Mouse (Mus musculus) left cerebral cortex, postnatal 25 days (tissue): ENCODE data around the gene Megf6. TPM values are rescaled to one million over a fixed set of nuclear protein-coding genes. Genes with fewer than 3 reads are reported as not detected.

Experiments
- DNase-seq, 2 experiments: peaks; one replicate each; pipeline ENCODE4 v3.0.0; 2022; ENCODE audit warnings: low spot score in 2 of 2, mixed read lengths in 1 of 2
- intact Hi-C: fragments of 180-260 bp; cut with DNase I; formaldehyde crosslinking; loops from one replicate; pipeline ENCODE4 v1.15.1; 2025
- total RNA-seq, 2 experiments: library from RNA; stranded (reverse); gene quantifications; 2 replicates each; pipeline ENCODE4 v1.2.3; 2021

Megf6 gene
- total RNA-seq, 2 experiments from 2014 or later, result 3.6 to 5.8 TPM

GRCm38 (mm10) chr4:154204532-154204931 lies 34.0 kb downstream of the Megf6 start:
- no peak for DNase-seq

GRCm38 (mm10) chr4:154205392-154205791 lies 34.9 kb downstream of the Megf6 start:
- intact Hi-C loops, result loop anchor here (5.0 kb wide), 1 partner anchor 138 kb away; no protein-coding TSS in a partner anchor
- DNase-seq, result no peak

More at GRCm38 (mm10) chr4:154204532-154204931, 34.0 kb downstream of the Megf6 start:
- intact Hi-C loops, result no loop called here

- intact Hi-C loops, result loop anchor here (1.0 to 5.0 kb wide), 2 partner anchors 44 to 140 kb away; no protein-coding TSS in a partner anchor
- DNase-seq, result peak; percentile 41 to 45
These were observed 36.7 kb downstream of the Megf6 start for GRCm38 (mm10) chr4:154207261-154207660.

DNA sequence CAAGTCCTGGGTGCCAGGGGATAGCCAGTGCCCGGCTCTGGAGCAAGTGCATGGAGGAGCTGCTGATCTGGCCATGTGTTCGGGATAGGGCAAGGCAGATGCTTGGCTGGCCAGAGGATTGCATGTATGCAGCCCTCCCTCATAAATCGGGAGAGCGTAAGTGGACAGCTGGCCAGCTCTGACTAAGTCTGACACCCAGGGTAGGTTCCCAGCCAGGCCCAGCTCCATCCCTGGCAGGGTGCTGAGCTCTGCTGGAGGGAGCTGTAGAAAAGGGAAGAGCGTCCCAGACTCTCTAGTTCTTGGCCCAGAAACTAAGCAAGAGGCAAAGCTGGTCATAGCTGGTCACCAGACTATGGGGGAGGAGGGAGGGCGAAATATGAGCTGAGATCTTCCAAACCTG lies 38.5 kb downstream of the Megf6 start:
- intact Hi-C loops, result loop anchor here (5.0 kb wide), 1 partner anchor 142 kb away; no protein-coding TSS in a partner anchor
- DNase-seq, result no peak

DNA sequence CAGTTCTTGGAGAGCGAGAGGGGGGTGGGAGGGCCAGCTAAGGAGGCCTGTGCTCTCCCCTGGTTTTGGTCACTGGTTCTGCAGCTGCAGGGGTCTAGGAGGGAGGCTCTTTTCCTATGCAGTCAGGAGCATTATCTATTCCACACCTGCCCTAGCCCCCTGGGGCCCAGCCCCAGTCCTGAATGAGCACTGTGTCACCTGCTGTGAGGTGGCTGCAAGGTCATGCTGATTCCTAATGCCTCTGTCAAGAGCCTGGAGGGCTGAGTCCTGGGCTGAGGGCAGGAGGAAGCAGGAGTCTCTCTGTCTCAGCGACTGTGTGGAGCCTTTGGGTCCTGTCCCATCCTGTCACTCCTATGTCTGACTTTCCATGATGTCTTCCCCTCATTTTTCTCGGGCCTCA lies 39.3 kb downstream of the Megf6 start:
- DNase-seq, result no peak
- intact Hi-C loops, result loop anchor here (5.0 kb wide), 1 partner anchor 143 kb away; no protein-coding TSS in a partner anchor

DNA sequence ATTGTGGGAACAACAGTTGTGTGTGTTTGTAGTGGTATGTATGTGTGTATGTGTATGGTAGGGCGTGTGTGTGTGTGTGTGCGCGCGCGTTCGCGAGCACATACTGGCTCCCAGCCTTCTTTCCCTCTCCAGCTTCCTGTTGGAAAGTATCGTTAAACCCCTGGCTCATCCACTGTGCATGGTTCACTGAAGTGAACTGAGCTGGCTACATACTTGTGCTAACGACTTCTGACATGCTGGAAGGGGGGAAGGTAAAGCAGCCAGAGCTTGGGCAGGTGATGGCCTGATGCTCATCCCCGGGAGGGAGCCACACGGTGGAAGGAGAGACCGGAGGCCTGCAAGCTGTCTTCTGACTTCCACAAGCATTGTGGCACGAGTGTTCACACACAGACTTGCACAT lies 40.9 kb downstream of the Megf6 start:
- intact Hi-C loops, result no loop called here
- DNase-seq, result no peak

DNA sequence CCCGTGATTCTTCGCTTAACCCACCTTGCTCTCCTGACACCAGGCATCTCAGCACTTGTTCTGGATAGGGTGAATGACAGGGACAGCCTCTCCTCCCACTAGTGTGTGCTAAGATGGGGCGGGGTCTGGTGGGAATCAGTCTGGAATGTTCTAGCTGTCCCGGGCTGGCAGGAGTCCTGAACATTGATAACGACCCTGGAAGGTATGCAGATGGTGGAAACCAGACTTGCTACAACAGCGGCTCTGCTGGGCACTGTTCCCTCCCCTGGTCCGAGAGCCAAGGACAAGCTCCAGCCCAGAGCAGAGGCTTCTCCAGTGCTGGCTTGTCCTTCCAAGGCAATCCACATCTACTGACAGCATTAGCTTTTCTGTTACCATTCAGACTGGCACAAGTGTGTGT lies 43.1 kb downstream of the Megf6 start:
- intact Hi-C loops, result no loop called here
- DNase-seq, result no peak

GRCm38 (mm10) chr4:154214075-154214474 lies 43.5 kb downstream of the Megf6 start:
- intact Hi-C loops, result no loop called here
- DNase-seq, result no peak

- intact Hi-C loops, result no loop called here
- no peak for DNase-seq
These were observed 47.3 kb downstream of the Megf6 start for GRCm38 (mm10) chr4:154217711-154218350.

GRCm38 (mm10) chr4:154222773-154223172 lies 52.2 kb downstream of the Megf6 start:
- intact Hi-C loops, result no loop called here
- no peak for DNase-seq

DNA sequence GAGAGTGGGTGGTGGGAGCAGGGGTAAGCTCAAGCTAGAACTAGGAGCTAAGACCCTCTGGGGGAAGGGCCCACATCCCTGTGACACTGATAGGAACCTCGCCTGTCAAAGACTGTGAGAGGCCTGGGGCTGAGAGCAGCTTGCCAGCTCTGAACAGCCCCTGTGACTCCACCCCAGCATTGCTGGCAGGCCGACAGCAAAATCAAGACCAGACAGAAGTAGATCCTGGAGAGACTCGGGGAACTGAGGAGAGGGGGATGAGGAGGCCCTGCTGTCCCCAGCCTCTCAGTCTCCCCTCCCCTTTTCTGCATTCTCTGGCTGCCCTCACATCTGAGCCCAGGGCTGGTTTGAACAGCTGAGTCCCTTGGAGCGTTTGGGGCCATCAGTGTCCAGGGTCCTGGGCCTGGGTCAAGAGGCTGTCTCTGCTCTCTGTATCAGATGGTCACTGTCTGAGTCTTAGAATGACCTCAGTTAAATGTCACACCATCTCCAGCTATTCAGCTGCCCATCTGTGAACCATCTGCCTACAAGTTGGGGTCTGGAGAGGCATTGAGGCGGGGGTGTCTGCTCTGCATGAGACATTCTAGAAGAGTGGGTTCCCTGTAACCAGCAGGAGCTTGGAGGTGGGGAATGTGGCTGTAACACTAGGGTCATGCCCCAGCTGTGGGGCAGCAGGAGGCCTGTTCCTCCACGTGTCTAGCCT lies 53.9 kb downstream of the Megf6 start:
- intact Hi-C loops, result no loop called here

GRCm38 (mm10) chr4:154224970-154225309 lies 54.4 kb downstream of the Megf6 start:
- no peak for DNase-seq
- intact Hi-C loops, result no loop called here

More for the DNA sequence above, 53.9 kb downstream of the Megf6 start:
- DNase-seq, result no peak

- intact Hi-C loops, result no loop called here
- DNase-seq, result no peak
These were observed 56.1 kb downstream of the Megf6 start for GRCm38 (mm10) chr4:154226678-154227077.

DNA sequence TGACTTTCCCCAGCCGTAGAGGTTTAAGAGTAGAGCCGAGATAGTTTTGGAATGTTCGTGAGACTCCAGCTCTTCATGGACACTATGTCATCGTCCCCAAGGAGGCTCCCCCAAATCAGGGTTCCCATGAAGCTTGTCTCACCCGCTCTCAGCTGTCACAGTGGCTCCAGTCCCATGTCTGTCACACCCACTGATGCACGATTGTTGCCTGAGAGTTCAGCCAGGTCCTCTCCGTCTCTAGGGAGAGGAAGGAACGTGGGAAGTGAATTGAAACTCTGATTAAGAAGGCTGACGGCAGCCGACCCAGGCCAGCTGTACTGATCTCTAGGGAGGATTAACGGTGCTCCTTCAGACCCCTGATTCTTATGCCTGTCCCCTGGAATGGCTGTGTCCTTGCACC lies 57.8 kb downstream of the Megf6 start:
- no peak for DNase-seq
- intact Hi-C loops, result no loop called here

DNA sequence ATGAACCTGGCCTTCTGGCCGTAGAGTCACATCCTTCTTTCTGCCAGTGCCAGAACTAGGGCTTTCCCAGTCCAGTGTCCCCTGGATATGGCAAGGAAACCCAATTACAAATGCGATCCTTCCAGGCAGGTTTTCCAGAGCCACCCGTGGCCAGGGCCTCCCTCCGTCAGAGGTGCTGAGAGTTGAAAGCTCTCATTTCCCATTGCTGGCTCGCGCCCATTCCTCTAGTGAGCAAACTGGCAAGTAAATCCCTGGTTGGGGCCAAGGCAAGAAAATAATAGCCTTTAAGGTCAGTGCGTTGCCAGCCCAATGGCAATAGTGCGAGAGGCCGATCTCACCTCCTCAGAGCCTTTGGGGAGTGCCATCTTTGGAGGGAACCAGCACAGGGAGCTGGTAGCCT lies 59.0 kb downstream of the Megf6 start:
- no peak for DNase-seq
- intact Hi-C loops, result no loop called here

DNA sequence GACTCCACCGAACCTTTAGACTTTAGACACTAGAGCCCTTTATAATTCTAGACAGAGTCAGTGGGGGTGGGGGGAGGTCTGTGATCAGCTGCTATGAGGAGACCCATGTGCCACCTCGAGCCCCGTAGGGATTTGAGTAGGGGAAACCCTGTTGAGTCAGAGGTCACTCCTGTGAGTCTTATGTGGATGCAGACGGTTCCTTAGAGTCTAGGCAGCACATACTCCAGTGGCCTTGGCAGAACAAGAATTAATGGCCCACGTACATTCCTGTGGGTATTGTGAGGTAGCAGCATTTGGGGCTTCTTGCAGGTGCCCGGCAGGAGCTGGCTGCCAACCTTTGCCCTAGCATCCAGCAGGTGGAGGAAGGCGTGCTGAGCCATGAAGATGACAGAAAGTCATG lies 60.9 kb downstream of the Megf6 start:
- intact Hi-C loops, result no loop called here
- DNase-seq, result no peak

DNA sequence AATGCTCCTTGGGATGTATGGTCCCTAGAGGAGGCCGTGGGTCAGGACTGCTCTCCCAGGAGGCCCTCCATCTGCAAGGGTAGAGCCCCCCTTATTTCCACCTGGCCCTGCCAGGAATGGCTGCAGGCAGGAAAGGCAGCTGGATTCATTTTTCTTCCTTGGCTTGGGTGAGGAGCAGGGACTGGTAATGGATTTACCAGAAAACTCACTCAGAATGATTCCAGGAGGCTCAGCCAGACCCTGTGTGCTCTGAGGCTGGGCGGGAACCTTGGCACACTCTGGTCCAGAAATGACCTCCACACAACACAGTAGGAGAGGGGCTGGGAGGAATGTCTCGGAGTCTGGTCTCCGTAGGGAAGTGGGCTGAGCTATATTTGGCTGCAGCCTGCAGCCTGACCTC lies 61.8 kb downstream of the Megf6 start:
- intact Hi-C loops, result no loop called here
- no peak for DNase-seq

DNA sequence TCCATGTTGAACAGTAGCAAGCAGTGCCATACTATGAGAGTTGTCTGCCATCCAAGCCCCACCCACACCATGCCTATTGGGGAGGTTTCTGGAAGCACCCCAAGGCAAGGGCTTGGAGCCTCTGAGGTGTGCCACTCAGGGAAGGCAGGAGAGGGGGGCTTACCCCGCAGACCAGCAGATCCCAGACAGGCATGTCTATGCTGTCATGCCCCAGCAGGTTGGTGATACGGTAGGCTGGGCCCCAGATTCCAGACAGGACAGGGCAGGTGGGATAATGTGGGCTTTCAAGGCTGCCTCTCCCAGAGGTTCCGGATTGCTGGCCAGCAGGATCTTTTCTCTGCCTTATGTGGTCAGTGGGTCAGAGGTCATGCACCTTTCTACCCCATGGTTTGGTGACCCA lies 65.5 kb downstream of the Megf6 start:
- DNase-seq, result no peak
- intact Hi-C loops, result no loop called here

DNA sequence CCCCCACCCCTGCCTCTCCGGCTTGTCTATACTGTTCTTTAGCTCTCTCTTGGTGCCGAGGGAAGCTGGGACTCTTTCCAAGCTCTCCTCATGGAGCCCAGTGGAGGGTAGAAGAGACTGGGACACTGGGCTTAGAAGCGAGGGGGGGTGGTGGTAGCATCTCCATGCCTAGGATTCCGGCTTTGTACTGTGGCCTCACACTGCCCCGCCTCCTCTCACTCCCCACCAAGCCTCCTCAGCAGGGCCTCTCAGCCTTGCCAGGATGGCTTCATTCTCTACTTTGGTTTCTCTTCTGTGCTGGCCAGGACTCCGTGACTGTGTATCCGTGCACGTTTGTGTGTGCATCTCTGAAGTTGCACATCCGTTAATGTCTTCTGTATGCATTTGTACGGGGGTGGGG lies 66.4 kb downstream of the Megf6 start:
- DNase-seq, result no peak
- intact Hi-C loops, result no loop called here

DNA sequence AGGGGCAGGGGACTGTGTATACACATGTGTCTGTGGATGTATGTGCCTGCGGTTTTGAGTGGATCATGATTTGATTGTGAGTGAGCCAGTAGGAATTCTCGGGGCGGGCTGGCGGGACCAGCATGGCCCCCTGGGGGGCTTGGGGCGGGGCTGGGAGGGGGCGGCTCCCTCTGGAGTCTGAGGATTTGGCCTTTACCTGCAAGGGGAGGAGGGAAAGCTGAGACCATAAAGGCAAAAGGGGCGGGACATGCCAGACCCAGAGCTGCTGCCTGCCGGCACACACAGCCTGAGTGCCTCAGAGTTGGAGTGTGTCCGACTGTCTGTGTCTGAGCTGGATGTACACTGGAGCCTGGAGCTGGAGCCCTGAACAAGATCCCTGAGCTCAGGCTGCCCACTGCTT lies 66.8 kb downstream of the Megf6 start:
- no peak for DNase-seq
- intact Hi-C loops, result no loop called here

- intact Hi-C loops, result no loop called here
These were observed 68.7 kb downstream of the Megf6 start for GRCm38 (mm10) chr4:154239199-154239598.

More at GRCm38 (mm10) chr4:154239199-154239598, 68.7 kb downstream of the Megf6 start:
- DNase-seq, result no peak
